21 mouse cellular contexts compared by ENCODE assay signal in genomic region chr14:48663531-48663930, GRCm38 (mm10). TPM values are rescaled to one million over a fixed set of nuclear protein-coding genes. Genes with fewer than 3 reads are reported as not detected.
DNase-seq lines count a peak whose midpoint lies in the region; ATAC-seq lines count a peak whose summit lies in the region.
"Had no signal": no experiment of that assay in that cellular context is flagged by ENCODE, and none has a peak within 500 bp of the region (broad histone marks: within the 10 kb centered on the region; RNA-seq: fewer than 3 reads in every experiment).

No protein-coding gene starts in this region.

- intact Hi-C loops in heart, postnatal 14 days (cut with DNase I), result no loop called here

- H3K27me3 ChIP-seq in limb, embryonic 11.5 days (ENCODE audit: control insufficient read depth, insufficient read depth, low read length), result peaks cover 81% of the 10 kb centered on the region
- H3K27me3 ChIP-seq in limb, embryonic 10.5 days (ENCODE audit: low read depth, poor library complexity, severe bottlenecking), result peaks cover 100% of the 10 kb centered on the region
- peaks cover 66% of the 10 kb centered on the region for H3K27me3 ChIP-seq in forebrain, embryonic 15.5 days
- H3K27me3 ChIP-seq in midbrain, embryonic 10.5 days (ENCODE audit: low read depth, poor library complexity, severe bottlenecking), result peaks cover 72% of the 10 kb centered on the region

- no peaks in the 10 kb centered on the region for H3K36me3 ChIP-seq in limb, embryonic 11.5 days (ENCODE audit: control insufficient read depth, insufficient read depth, low read length)
- H3K36me3 ChIP-seq in limb, embryonic 10.5 days, result no peaks in the 10 kb centered on the region
- H3K36me3 ChIP-seq in forebrain, embryonic 15.5 days, result no peaks in the 10 kb centered on the region
- H3K36me3 ChIP-seq in midbrain, embryonic 10.5 days, result peaks cover 63% of the 10 kb centered on the region
- H3K36me3 ChIP-seq: stomach, embryonic 15.5 days had no signal

- WGBS in limb, embryonic 11.5 days, result 2% methylated on average over 4 of the region's 4 CpGs
- WGBS in limb, embryonic 10.5 days, result under 1% methylated on average over 4 of the region's 4 CpGs
- WGBS in forebrain, embryonic 15.5 days, result 4% methylated on average over 4 of the region's 4 CpGs
- 1% methylated on average over 4 of the region's 4 CpGs for WGBS in midbrain, embryonic 10.5 days

- H3K9ac ChIP-seq in limb, embryonic 11.5 days (ENCODE audit: low read length), result no peak overlapping the region
- no peak overlapping the region for H3K9ac ChIP-seq in forebrain, embryonic 15.5 days (replicated peaks)
- H3K9ac ChIP-seq: liver, postnatal 0 days; stomach, embryonic 15.5 days had no signal

- peak; percentile 42 for DNase-seq in limb, embryonic 11.5 days (ENCODE audit: low spot score)
- no peak for DNase-seq in limb, embryonic 10.5 days (ENCODE audit: low spot score)
- DNase-seq in midbrain, embryonic 10.5 days (ENCODE audit: low spot score), result no peak
- no peak for DNase-seq in MN1 (ENCODE audit: low spot score)
- no peak for DNase-seq in heart, postnatal 14 days
- no peak for DNase-seq in adrenal gland, postnatal 10 days
- DNase-seq in kidney, adult 18-20 months, result no peak
- DNase-seq: cerebellum, postnatal 36 days; heart, adult 11 months; kidney, adult 8-10 months; kidney, postnatal 4 days; liver; liver, postnatal 0 days; lung, postnatal 4 days had no signal

- no peaks in the 10 kb centered on the region for H3K9me3 ChIP-seq in limb, embryonic 11.5 days (ENCODE audit: control insufficient read depth, low read length)
- H3K9me3 ChIP-seq in limb, embryonic 10.5 days (replicated peaks), result no peaks in the 10 kb centered on the region
- H3K9me3 ChIP-seq in forebrain, embryonic 15.5 days, result no peaks in the 10 kb centered on the region
- no peaks in the 10 kb centered on the region for H3K9me3 ChIP-seq in midbrain, embryonic 10.5 days (replicated peaks)
- H3K9me3 ChIP-seq: stomach, embryonic 15.5 days had no signal

- no peak overlapping the region for H3K4me3 ChIP-seq in limb, embryonic 11.5 days (ENCODE audit: low read depth, low read length)
- H3K4me3 ChIP-seq in limb, embryonic 10.5 days, result no peak overlapping the region
- H3K4me3 ChIP-seq in forebrain, embryonic 15.5 days, result peak overlapping the region; percentile 13; the same call in 1 of the 2 replicates
- H3K4me3 ChIP-seq in midbrain, embryonic 10.5 days, result peak overlapping the region; percentile 97
- H3K4me3 ChIP-seq: stomach, embryonic 15.5 days had no signal

- no peak for ATAC-seq in limb, embryonic 11.5 days (ENCODE audit: insufficient number of reproducible peaks, low FRiP score, low TSS enrichment, low read depth)
- ATAC-seq in forebrain, embryonic 15.5 days (replicated peaks), result no peak
- ATAC-seq: liver, postnatal 0 days; Patski had no signal

- H3K4me2 ChIP-seq in limb, embryonic 11.5 days (ENCODE audit: low read depth, severe bottlenecking), result no peak overlapping the region
- peak overlapping the region; percentile 4; the same call in 1 of the 2 replicates for H3K4me2 ChIP-seq in forebrain, embryonic 15.5 days (replicated peaks)
- H3K4me2 ChIP-seq: stomach, embryonic 15.5 days had no signal

- no peaks in the 10 kb centered on the region for H3K4me1 ChIP-seq in limb, embryonic 11.5 days (ENCODE audit: control insufficient read depth, insufficient read depth, low read length)
- H3K4me1 ChIP-seq in limb, embryonic 10.5 days, result peaks cover 32% of the 10 kb centered on the region
- peaks cover 34% of the 10 kb centered on the region for H3K4me1 ChIP-seq in forebrain, embryonic 15.5 days
- peaks cover 53% of the 10 kb centered on the region for H3K4me1 ChIP-seq in midbrain, embryonic 10.5 days
- H3K4me1 ChIP-seq: stomach, embryonic 15.5 days had no signal

- H3K27ac ChIP-seq in limb, embryonic 11.5 days (replicated peaks; ENCODE audit: low read depth, low read length), result no peak overlapping the region
- no peak overlapping the region for H3K27ac ChIP-seq in limb, embryonic 10.5 days
- H3K27ac ChIP-seq in forebrain, embryonic 15.5 days (replicated peaks), result no peak overlapping the region
- peak overlapping the region; percentile 100 for H3K27ac ChIP-seq in midbrain, embryonic 10.5 days (replicated peaks)
- H3K27ac ChIP-seq: stomach, embryonic 15.5 days had no signal

RNA-seq across cellular contexts. Expression of gene Otx2, which starts 10.1 kb away (rescaled TPM):
- not detected in 2 replicates for polyA plus RNA-seq in limb, embryonic 11.5 days (2014; fragmentation: Nextera tagmentation; extraction: Ambion mirVana)
- polyA plus RNA-seq in limb, embryonic 10.5 days (2016; fragmentation: Nextera tagmentation; extraction: Ambion mirVana), result 0.06 TPM in 1 of 2 replicates, not detected in the other
- polyA plus RNA-seq in forebrain, embryonic 15.5 days (2015; fragmentation: Nextera tagmentation; extraction: Ambion mirVana), result 10.7 and 18.8 TPM in 2 replicates
- polyA plus RNA-seq in midbrain, embryonic 10.5 days (2016; fragmentation: Nextera tagmentation; extraction: Ambion mirVana), result 149 and 169 TPM in 2 replicates
- not detected for total RNA-seq in heart, postnatal 14 days (2021)
- not detected for total RNA-seq in adrenal gland, postnatal 10 days (2021)
- total RNA-seq: gastrocnemius, adult 8-10 months had no signal
- polyA plus RNA-seq: heart, embryonic 14.5 days; liver, postnatal 0 days; Patski; spleen, adult 2 months; thymus, postnatal 0 days had no signal

Comparison
In these comparisons a context has a peak if more than half of its experiments do, and no peak if none do; other contexts are left out.
1. H3K4me3 ChIP-seq: peak in forebrain, embryonic 15.5 days (single experiment) and midbrain, embryonic 10.5 days (single experiment); none in limb, embryonic 11.5 days (single experiment) and limb, embryonic 10.5 days (single experiment).
2. RNA of gene Otx2, which starts 10.1 kb away (polyA plus RNA-seq): 149 to 169 TPM in midbrain, embryonic 10.5 days and 10.7 to 18.8 TPM in forebrain, embryonic 15.5 days; 0.06 TPM in limb, embryonic 10.5 days and not detected in limb, embryonic 11.5 days; every median in the first group is over 10 times any median in the second.